Mouse (Mus musculus) ES-E14 (cell line): ENCODE measurements around the gene Mtfp1. TPM values are rescaled to one million over a fixed set of nuclear protein-coding genes. Genes with fewer than 3 reads are reported as not detected.
"Not testable (repeated sequence)": the region's sequence is repeated elsewhere in the genome, so short reads cannot be mapped to it uniquely, and the experiment has no call there.

Experiments used
- DNase-seq: peaks from one replicate; pipeline ENCODE4 v3.0.0-alpha.2; 2013; ENCODE audit warnings: low read depth, low spot score
- H3K27ac ChIP-seq: 2 replicates; pipeline ENCODE4 v1.5.1; 2012; ENCODE audit warnings: low read depth, mild to moderate bottlenecking, low read length, moderate library complexity, mixed read lengths; ENCODE audit not compliant: poor library complexity, insufficient read depth, severe bottlenecking
- H3K36me3 ChIP-seq: 2 replicates; pipeline ENCODE4 v1.6.1; 2012; ENCODE audit warnings: mild to moderate bottlenecking, low read length, moderate library complexity, mixed read lengths; ENCODE audit not compliant: control insufficient read depth, poor library complexity, insufficient read depth, severe bottlenecking
- H3K4me1 ChIP-seq, 2 experiments: fragments of 150-350 bp in 1 of 2; sonication (generic) in 1 of 2; 2 replicates each; pipeline ENCODE4 v1.6.1; 2012; ENCODE audit warnings: low read length in 2 of 2, mild to moderate bottlenecking in 1 of 2, mixed read lengths in 1 of 2; ENCODE audit not compliant: control insufficient read depth in 2 of 2, insufficient read depth in 2 of 2, poor library complexity in 1 of 2
- H3K4me3 ChIP-seq, 2 experiments: fragments of 150-350 bp in 1 of 2; sonication (generic) in 1 of 2; 2 replicates each; pipeline ENCODE4 v1.5.1; 2012; ENCODE audit warnings: low read length in 2 of 2, low read depth in 1 of 2, mild to moderate bottlenecking in 1 of 2, mixed read lengths in 1 of 2; ENCODE audit not compliant: insufficient read depth in 1 of 2, poor library complexity in 1 of 2, severe bottlenecking in 1 of 2
- H3K9ac ChIP-seq: 2 replicates; pipeline ENCODE4 v1.6.1; 2012; ENCODE audit warnings: low read depth, mild to moderate bottlenecking, low read length, mixed read lengths; ENCODE audit not compliant: poor library complexity, insufficient read depth, severe bottlenecking
- H3K9me3 ChIP-seq: fragments of 150-350 bp; sonication (generic); 2 replicates; pipeline ENCODE4 v1.6.1; 2012; ENCODE audit warnings: low read depth, mild to moderate bottlenecking, low read length; ENCODE audit not compliant: control insufficient read depth, insufficient read depth
- CHD2 ChIP-seq: IDR thresholded peaks from 2 replicates; pipeline ENCODE4 v1.6.1; 2014; ENCODE audit warnings: mild to moderate bottlenecking, low read depth, low read length, inconsistent platforms
- HCFC1 ChIP-seq: IDR thresholded peaks from 2 replicates; pipeline ENCODE4 v1.6.1; 2012; ENCODE audit warnings: low read length, inconsistent platforms, borderline replicate concordance; ENCODE audit not compliant: insufficient read depth
- MAFK ChIP-seq: IDR thresholded peaks from 2 replicates; pipeline ENCODE4 v1.6.1; 2014; ENCODE audit warnings: mild to moderate bottlenecking, low read depth, low read length, inconsistent platforms; ENCODE audit not compliant: insufficient read depth
- ZC3H11A ChIP-seq: IDR thresholded peaks from 2 replicates; pipeline ENCODE4 v1.6.1; 2012; ENCODE audit warnings: low read depth, mild to moderate bottlenecking, inconsistent platforms, low read length, borderline replicate concordance
- ZNF384 ChIP-seq: IDR thresholded peaks from 2 replicates; pipeline ENCODE4 v1.6.1; 2012; ENCODE audit warnings: low read depth, low read length, inconsistent platforms
- in situ Hi-C, 2 experiments: fragments of 600-800 bp; cut with MboI; formaldehyde crosslinking; loops; one replicate each; pipeline ENCODE4 v1.15.1; 2025; ENCODE audit warnings: low sequenced_read_pairs in 2 of 2, inconsistent platforms in 1 of 2; ENCODE audit not compliant: unreplicated experiment in 2 of 2
- total RNA-seq: library from RNA; depleted of rRNA; stranded (reverse); fragments of 300-350 nt; gene quantifications from 2 replicates; pipeline ENCODE4 v1.2.3, GENCODE M21; 2012

The Mtfp1 gene
- total RNA-seq, 1 experiment, result 12.7 TPM

DNA sequence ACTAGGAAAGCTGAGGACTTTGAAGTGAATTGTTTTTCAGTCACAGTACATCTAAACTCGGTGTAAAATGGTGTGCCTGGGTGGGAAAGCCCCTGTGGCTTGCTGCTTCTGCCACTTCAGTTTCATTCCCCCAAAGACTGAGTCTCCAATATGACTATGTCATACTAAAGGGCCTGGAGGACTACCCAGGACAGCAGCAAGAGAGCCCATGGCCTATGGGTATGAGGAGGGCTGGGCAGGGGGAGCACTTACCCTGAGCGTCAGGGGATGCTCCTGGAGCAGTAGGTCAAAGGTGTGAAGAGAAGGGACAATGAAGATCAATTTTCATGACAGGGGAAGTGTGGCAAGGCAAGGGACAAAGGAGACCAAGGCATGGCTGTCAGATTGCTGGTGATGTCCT lies 43.7 kb upstream of the Mtfp1 start:
- H3K9me3 ChIP-seq, result no peaks in the 10 kb centered on the region
- in situ Hi-C loops, result no loop called here
- 0 out of 2 replicates have a peak, but pooled peaks cover 2% of the 10 kb centered on the region for H3K36me3 ChIP-seq
- no peak overlapping the region for H3K4me3 ChIP-seq
- peaks cover 0 to 5% of the 10 kb centered on the region in 2 experiments; a peak in 1 of 4 replicates for H3K4me1 ChIP-seq
- no peak overlapping the region for H3K9ac ChIP-seq
- no peak for DNase-seq
- H3K27ac ChIP-seq, result no peak overlapping the region
- no peak for TF ChIP-seq ZNF384
- TF ChIP-seq CHD2, result no peak
- no peak for TF ChIP-seq MAFK
- TF ChIP-seq HCFC1, result no peak

DNA sequence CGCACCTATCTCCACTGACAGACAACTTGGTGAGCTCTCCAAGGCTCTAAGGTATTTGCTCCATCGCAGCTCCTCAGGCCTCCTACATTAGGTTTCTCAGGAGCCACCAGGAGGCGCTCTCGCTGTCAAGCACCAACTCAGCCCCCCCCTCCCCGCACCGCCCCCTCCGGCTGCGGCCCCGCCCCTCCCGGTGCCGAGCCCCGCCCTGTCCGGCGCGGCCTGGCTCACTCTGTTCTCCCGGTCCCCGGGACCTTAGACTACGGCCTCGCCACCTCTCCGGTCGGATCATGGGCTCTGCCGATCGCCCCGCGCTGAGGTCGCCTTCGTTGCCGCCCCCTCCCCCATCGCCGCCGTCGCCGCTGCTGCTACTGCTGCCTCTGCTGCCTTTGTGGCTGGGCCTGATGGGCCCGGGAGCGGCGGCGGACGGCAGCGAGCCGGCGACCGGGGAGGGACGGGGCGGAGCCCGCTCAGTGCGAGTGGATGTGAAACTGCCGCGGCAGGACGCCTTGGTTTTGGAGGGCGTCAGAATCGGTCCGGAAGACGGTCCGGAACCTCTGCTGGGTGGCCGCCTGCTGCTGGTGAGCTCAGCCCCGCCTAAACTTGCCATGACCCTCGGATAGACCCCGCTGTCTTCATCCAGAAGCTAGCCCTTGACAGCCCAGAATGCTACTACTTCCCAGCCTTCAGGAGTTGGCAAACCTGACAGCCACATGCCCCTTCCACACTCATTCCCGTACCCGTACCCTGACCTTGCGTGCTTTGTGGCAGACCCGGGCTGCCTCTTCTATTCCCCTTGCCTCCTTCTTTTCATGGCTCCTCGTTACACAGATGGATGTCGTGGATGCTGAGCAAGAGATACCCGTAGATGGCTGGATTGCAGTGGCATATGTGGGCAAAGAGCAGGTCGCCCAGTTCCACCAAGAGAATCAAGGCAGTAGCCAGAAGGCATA lies 40.0 kb upstream of the Mtfp1 start, which contains the start of gene Rnf215:
Gene Rnf215 (plus strand): TSS at position 217 of the 950 bp plus-strand sequence.
- in situ Hi-C loops, result no loop called here
- TF ChIP-seq ZNF384, result no peak
- TF ChIP-seq HCFC1, result no peak
- TF ChIP-seq ZC3H11A, result 0 out of 2 replicates have a peak, but pooled peaks have one; percentile 13
- TF ChIP-seq MAFK, result no peak
- no peak for TF ChIP-seq CHD2
- no peaks in the 10 kb centered on the region for H3K36me3 ChIP-seq
- H3K27ac ChIP-seq, result no peak within 1 kb of the TSS
- peak; percentile 92 for DNase-seq
- peak within 1 kb of the TSS; percentile 90 to 93 for H3K4me3 ChIP-seq
- H3K9ac ChIP-seq, result peak within 1 kb of the TSS; percentile 86
- peaks cover 0 to 7% of the 10 kb centered on the region in 2 experiments; a peak in 2 of 4 replicates for H3K4me1 ChIP-seq
- no peaks in the 10 kb centered on the region for H3K9me3 ChIP-seq

DNA sequence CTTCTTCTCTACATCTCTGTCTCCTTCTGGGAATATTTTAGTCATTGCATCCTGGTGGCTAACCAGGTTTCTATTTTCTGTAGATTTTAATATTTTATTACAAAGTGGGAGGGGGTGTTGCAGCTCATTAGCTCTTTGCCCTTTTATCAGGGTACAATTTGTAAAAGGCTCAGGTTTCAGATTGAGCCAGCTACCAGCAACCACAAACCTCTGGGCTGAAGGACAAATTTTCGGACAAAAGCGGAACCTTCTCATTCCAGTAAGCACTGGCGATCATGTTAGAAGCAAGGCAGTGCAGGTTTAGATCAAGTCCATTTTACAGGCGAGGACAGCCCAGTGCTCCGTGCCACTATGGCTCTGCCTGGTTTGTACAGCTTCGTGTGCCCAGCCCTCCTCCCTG lies 39.2 kb upstream of the Mtfp1 start:
- Histone ChIP-seq H3K9me3 (no peaks in the 10 kb centered on the region), H3K4me3 (no peak overlapping the region), H3K27ac (no peak overlapping the region), H3K36me3 (no peaks in the 10 kb centered on the region), H3K4me1 (peaks cover 0 to 7% of the 10 kb centered on the region in 2 experiments; a peak in 2 of 4 replicates), H3K9ac (no peak overlapping the region)
- TF ChIP-seq MAFK, result no peak
- TF ChIP-seq ZC3H11A, result no peak
- TF ChIP-seq CHD2, result no peak
- no peak for TF ChIP-seq HCFC1
- no peak for TF ChIP-seq ZNF384
- DNase-seq, result no peak
- in situ Hi-C loops, result no loop called here

DNA sequence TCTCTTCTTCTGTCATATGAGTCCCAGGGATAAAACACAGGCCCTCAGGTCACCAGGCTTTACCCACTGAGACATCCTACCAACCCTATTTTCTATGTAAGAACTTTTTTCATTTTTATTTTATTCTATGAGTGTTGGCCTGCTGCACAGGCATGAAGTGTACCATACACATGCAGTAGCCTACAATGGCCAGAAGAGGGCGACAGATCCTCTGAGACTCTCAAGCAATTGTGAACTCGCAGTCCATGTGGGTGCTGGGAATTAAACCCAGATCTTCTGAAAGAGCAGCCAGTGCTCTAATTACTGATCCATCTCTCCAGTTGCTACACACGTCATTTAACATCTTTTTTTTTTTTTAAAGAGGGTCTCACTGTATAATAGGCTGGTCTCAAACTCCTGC lies 38.2 kb upstream of the Mtfp1 start:
- H3K9ac ChIP-seq, result no peak overlapping the region
- peaks cover 0 to 7% of the 10 kb centered on the region in 2 experiments; a peak in 2 of 4 replicates for H3K4me1 ChIP-seq
- no peaks in the 10 kb centered on the region for H3K9me3 ChIP-seq
- no peak overlapping the region for H3K4me3 ChIP-seq
- H3K27ac ChIP-seq, result no peak overlapping the region
- in situ Hi-C loops, result no loop called here
- TF ChIP-seq ZC3H11A, result peak; percentile 33; the same call in 1 of the 2 replicates
- no peak for TF ChIP-seq MAFK
- TF ChIP-seq HCFC1, result no peak
- TF ChIP-seq CHD2, result no peak
- no peak for TF ChIP-seq ZNF384
- no peaks in the 10 kb centered on the region for H3K36me3 ChIP-seq
- DNase-seq, result peak; percentile 58

DNA sequence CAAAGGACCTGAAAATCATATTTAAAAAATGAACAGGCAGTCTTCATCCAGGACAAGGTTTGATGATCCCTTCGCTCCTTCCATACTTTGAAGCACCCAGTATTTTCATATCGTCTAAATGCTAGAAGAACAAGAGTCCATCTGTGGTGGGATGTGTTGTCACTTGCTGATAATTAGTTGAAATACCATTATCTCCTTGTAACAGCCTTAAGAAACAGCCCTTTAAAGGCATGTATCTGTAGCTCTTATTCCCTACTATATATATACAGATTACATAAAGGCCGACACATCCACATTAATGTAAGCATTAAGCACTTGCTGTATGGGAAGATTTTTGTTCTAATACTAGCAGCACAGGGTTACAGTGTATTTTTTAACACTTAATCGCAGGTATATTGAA lies 33.2 kb upstream of the Mtfp1 start:
- in situ Hi-C loops, H3K27ac ChIP-seq, H3K9ac ChIP-seq, DNase-seq, H3K36me3 ChIP-seq, H3K4me3 ChIP-seq, H3K9me3 ChIP-seq, H3K4me1 ChIP-seq: not testable (repeated sequence)
